In genomic region chr2:58454095-58454865, GRCm38 (mm10) we compare ENCODE assay signal across 35 mouse cellular contexts. TPM values are rescaled to one million over a fixed set of nuclear protein-coding genes. Genes with fewer than 3 reads are reported as not detected.
DNase-seq lines count a peak whose midpoint lies in the region; ATAC-seq and TF ChIP-seq lines count a peak whose summit lies in the region.
"Had no signal": no experiment of that assay in that cellular context is flagged by ENCODE, and none has a peak within 500 bp of the region (broad histone marks: within the 10 kb centered on the region; RNA-seq: fewer than 3 reads in every experiment).

No protein-coding gene starts in this region.

- H3K36me3 ChIP-seq in forebrain, embryonic 16.5 days (ENCODE audit: control insufficient read depth, insufficient read depth) = peaks cover 19% of the 10 kb centered on the region
- peaks cover 17% of the 10 kb centered on the region for H3K36me3 ChIP-seq in forebrain, embryonic 15.5 days

- no peaks in the 10 kb centered on the region for H3K27me3 ChIP-seq in forebrain, embryonic 16.5 days (replicated peaks; ENCODE audit: control insufficient read depth, insufficient read depth, low read length)
- H3K27me3 ChIP-seq in forebrain, embryonic 15.5 days = no peaks in the 10 kb centered on the region
- H3K27me3 ChIP-seq: embryonic facial prominence, embryonic 12.5 days; limb, embryonic 15.5 days; midbrain, embryonic 15.5 days; neural tube, embryonic 13.5 days had no signal

- peak; percentile 33; the same call in 1 of the 2 replicates for ATAC-seq in forebrain, embryonic 16.5 days
- ATAC-seq in forebrain, embryonic 15.5 days (replicated peaks) = no peak
- ATAC-seq: midbrain, embryonic 15.5 days had no signal

- H3K4me3 ChIP-seq in forebrain, embryonic 16.5 days (replicated peaks; ENCODE audit: low read length) = no peak overlapping the region
- no peak overlapping the region for H3K4me3 ChIP-seq in forebrain, embryonic 15.5 days
- no peak overlapping the region for H3K4me3 ChIP-seq in olfactory bulb, adult 2 months (ENCODE audit: insufficient read depth, low read depth, low read length)
- H3K4me3 ChIP-seq: embryonic facial prominence, embryonic 12.5 days; gastrocnemius, adult 2 months; heart, embryonic 10.5 days; left cerebral cortex, adult 2 months; limb, embryonic 15.5 days; midbrain, embryonic 15.5 days; myocyte; neural tube, embryonic 13.5 days had no signal

- intact Hi-C loops in left cerebral cortex, postnatal 4 days (cut with DNase I) = loop anchor here (10.0 kb wide), 1 partner anchor 429 kb away; no protein-coding TSS in a partner anchor

- TF ChIP-seq CTCF in olfactory bulb, adult 2 months (IDR thresholded peaks at IDR 0.05; ENCODE audit: insufficient read depth, low read depth, low read length) = no peak

- no peak overlapping the region for H3K27ac ChIP-seq in forebrain, embryonic 16.5 days (ENCODE audit: low read length)
- no peak overlapping the region for H3K27ac ChIP-seq in forebrain, embryonic 15.5 days (replicated peaks)
- peak overlapping the region; percentile 21; the same call in 1 of the 2 replicates for H3K27ac ChIP-seq in olfactory bulb, adult 2 months (ENCODE audit: insufficient read depth, low read depth, low read length)
- H3K27ac ChIP-seq: embryonic facial prominence, embryonic 12.5 days; gastrocnemius, adult 2 months; heart, embryonic 10.5 days; kidney, postnatal 0 days; left cerebral cortex, adult 2 months; limb, embryonic 15.5 days; liver, embryonic 14.5 days; midbrain, embryonic 15.5 days; neural tube, embryonic 13.5 days had no signal

- 81% methylated on average over 16 of the region's 16 CpGs for WGBS in forebrain, embryonic 16.5 days
- WGBS in forebrain, embryonic 15.5 days = 84% methylated on average over 16 of the region's 16 CpGs
- 72% methylated on average over 16 of the region's 16 CpGs for WGBS in olfactory bulb, adult 2 months

- no peaks in the 10 kb centered on the region for H3K9me3 ChIP-seq in forebrain, embryonic 16.5 days (ENCODE audit: control insufficient read depth, low read length)
- H3K9me3 ChIP-seq in forebrain, embryonic 15.5 days = no peaks in the 10 kb centered on the region
- H3K9me3 ChIP-seq: embryonic facial prominence, embryonic 12.5 days; heart, embryonic 10.5 days; limb, embryonic 15.5 days; midbrain, embryonic 15.5 days had no signal

- no peak for TF ChIP-seq POLR2A in olfactory bulb, adult 2 months (IDR thresholded peaks at IDR 0.05; ENCODE audit: insufficient read depth, low read depth, low read length)

- H3K9ac ChIP-seq in forebrain, embryonic 16.5 days (replicated peaks; ENCODE audit: low read depth, low read length) = no peak overlapping the region
- no peak overlapping the region for H3K9ac ChIP-seq in forebrain, embryonic 15.5 days (replicated peaks)
- H3K9ac ChIP-seq: embryonic facial prominence, embryonic 12.5 days; limb, embryonic 15.5 days; liver, embryonic 14.5 days; lung, embryonic 14.5 days; midbrain, embryonic 15.5 days; neural tube, embryonic 13.5 days had no signal

- peak; percentile 31 to 32 for DNase-seq in cerebellum, adult 18-20 months
- DNase-seq in cerebellum, adult 11 months = no peak
- DNase-seq in left cerebral cortex, postnatal 4 days = peak; percentile 45
- no peak for DNase-seq in left cerebral cortex, adult 11 months (ENCODE audit: low spot score)
- DNase-seq: adrenal gland, postnatal 36 days; cerebellum, adult 8-10 months; gastrocnemius, adult 2 months; kidney, adult 2 months; layer of hippocampus, adult 9-11 months; lung, embryonic 14.5 days; right cerebral cortex, adult 18-20 months; thymus, adult 18-20 months; thymus, postnatal 36 days had no signal

- H3K4me1 ChIP-seq in forebrain, embryonic 16.5 days (replicated peaks; ENCODE audit: control insufficient read depth, insufficient read depth, low read length) = no peaks in the 10 kb centered on the region
- no peaks in the 10 kb centered on the region for H3K4me1 ChIP-seq in forebrain, embryonic 15.5 days
- peaks cover 11% of the 10 kb centered on the region for H3K4me1 ChIP-seq in olfactory bulb, adult 2 months (ENCODE audit: control insufficient read depth, insufficient read depth, low read length)
- H3K4me1 ChIP-seq: embryonic facial prominence, embryonic 12.5 days; heart, embryonic 10.5 days; limb, embryonic 15.5 days; midbrain, embryonic 15.5 days; neural tube, embryonic 13.5 days had no signal

- no peak overlapping the region for H3K4me2 ChIP-seq in forebrain, embryonic 16.5 days (ENCODE audit: low read length)
- H3K4me2 ChIP-seq in forebrain, embryonic 15.5 days (replicated peaks) = no peak overlapping the region
- H3K4me2 ChIP-seq: embryonic facial prominence, embryonic 12.5 days; limb, embryonic 15.5 days; lung, embryonic 14.5 days; midbrain, embryonic 15.5 days; neural tube, embryonic 13.5 days had no signal

RNA-seq across cellular contexts. Expression of gene Gm17409, which starts 15.6 kb away (rescaled TPM):
- polyA plus RNA-seq in forebrain, embryonic 16.5 days (2015; fragmentation: Nextera tagmentation; extraction: Ambion mirVana) = 0.37 TPM in 1 of 2 replicates, not detected in the other
- polyA plus RNA-seq in forebrain, embryonic 15.5 days (2015; fragmentation: Nextera tagmentation; extraction: Ambion mirVana) = 0.19 TPM in 1 of 2 replicates, not detected in the other
- not detected for total RNA-seq in left cerebral cortex, postnatal 4 days (2021)
- polyA plus RNA-seq in olfactory bulb, adult 2 months (2012; ENCODE audit: insufficient read depth, insufficient read length, low replicate concordance, missing spikeins) = not detected in 2 replicates
- total RNA-seq: adrenal gland, adult 18-20 months; adrenal gland, postnatal 36 days; gastrocnemius, adult 2 months; hematopoietic stem cell, adult 5-6 weeks; left cerebral cortex, adult 2 months; left cerebral cortex, postnatal 36 days; megakaryocyte, adult 5-6 weeks had no signal
- polyA plus RNA-seq: embryonic facial prominence, embryonic 12.5 days; gonadal fat pad, adult 2 months; heart, embryonic 10.5 days; heart, embryonic 16.5 days; intestine, embryonic 14.5 days; kidney, adult 2 months; kidney, postnatal 0 days; large intestine, adult 2 months; limb, embryonic 15.5 days; liver, embryonic 14.5 days; lung, embryonic 14.5 days; midbrain, embryonic 15.5 days; myocyte; neural tube, embryonic 13.5 days; small intestine, adult 2 months; stomach, embryonic 16.5 days had no signal

Comparison
In these comparisons a context has a peak if more than half of its experiments do, and no peak if none do; other contexts are left out.
1. DNase-seq: peak in cerebellum, adult 18-20 months (2 of 2) and left cerebral cortex, postnatal 4 days (single experiment); none in cerebellum, adult 11 months (single experiment) and left cerebral cortex, adult 11 months (single experiment).